Mouse (Mus musculus) WW6 (cell line): ENCODE measurements around the gene Gm10310.
"Not testable (repeated sequence)": the region's sequence is repeated elsewhere in the genome, so short reads cannot be mapped to it uniquely, and the experiment has no call there.

ENCODE experiments used
- DNase-seq: peaks from one replicate; pipeline ENCODE4 v3.0.0-alpha.2; 2013; ENCODE audit warnings: low read depth, low spot score

Gm10310 gene

GRCm38 (mm10) chr10:129984962-129985361 lies at the start of gene Gm10310:
Gene Gm10310, minus strand, starts transcription at chr10:129985062.
- not testable (repeated sequence) for DNase-seq

GRCm38 (mm10) chr10:130030048-130030447 lies 45.2 kb upstream of the Gm10310 start, which contains the start of gene Olfr821:
Gene Olfr821, plus strand, starts transcription at chr10:130030348.
- no peak for DNase-seq

- DNase-seq, result no peak
Observed at GRCm38 (mm10) chr10:130012321-130012720, 27.5 kb upstream of the Gm10310 start, which contains the start of gene Olfr820. Gene Olfr820, plus strand, starts transcription at chr10:130012621.

- not testable (repeated sequence) for DNase-seq
Observed at GRCm38 (mm10) chr10:130005366-130005765, 20.5 kb upstream of the Gm10310 start.

GRCm38 (mm10) chr10:130004104-130004503 lies 19.2 kb upstream of the Gm10310 start:
- not testable (repeated sequence) for DNase-seq

GRCm38 (mm10) chr10:129981867-129982266 lies 3.0 kb downstream of the Gm10310 start:
- DNase-seq, result not testable (repeated sequence)

GRCm38 (mm10) chr10:129976040-129976439 lies 8.8 kb downstream of the Gm10310 start, which contains the start of gene Olfr247:
Gene Olfr247, minus strand, starts transcription at chr10:129976140.
- not testable (repeated sequence) for DNase-seq

- DNase-seq, result not testable (repeated sequence)
Observed at GRCm38 (mm10) chr10:129972994-129973393, 11.9 kb downstream of the Gm10310 start.

- not testable (repeated sequence) for DNase-seq
Observed at GRCm38 (mm10) chr10:129967166-129967565, 17.7 kb downstream of the Gm10310 start, which contains the start of gene Olfr819. Gene Olfr819, minus strand, starts transcription at chr10:129967266.

- not testable (repeated sequence) for DNase-seq
Observed at GRCm38 (mm10) chr10:129966232-129966631, 18.6 kb downstream of the Gm10310 start.

GRCm38 (mm10) chr10:129949000-129949399 lies 35.9 kb downstream of the Gm10310 start, which contains the start of gene Olfr818:
Gene Olfr818, minus strand, starts transcription at chr10:129949100.
- DNase-seq, result no peak
